Mouse (Mus musculus) intestine, postnatal 0 days (tissue): ENCODE measurements around the gene Mettl24. TPM values are rescaled to one million over a fixed set of nuclear protein-coding genes. Genes with fewer than 3 reads are reported as not detected.

ENCODE experiments used
- ATAC-seq: fragments of 200-750 bp; cut with Nextera tagmentation; 2 replicates; pipeline ENCODE4 v1.8.0; 2017; ENCODE audit warnings: mild to moderate bottlenecking, moderate TSS enrichment, moderate library complexity
- H3K27ac ChIP-seq: fragments of 300-500 bp; sonication (generic); 2 replicates; pipeline ENCODE4 v1.5.1; 2014; ENCODE audit warnings: mild to moderate bottlenecking, low read depth, low read length, moderate library complexity
- H3K27me3 ChIP-seq: fragments of 300-500 bp; sonication (generic); replicated peaks from 2 replicates; pipeline ENCODE4 v1.6.1; 2014; ENCODE audit warnings: low read length, mixed read lengths; ENCODE audit not compliant: control insufficient read depth, insufficient read depth
- H3K36me3 ChIP-seq: fragments of 300-500 bp; sonication (generic); 2 replicates; pipeline ENCODE4 v1.6.1; 2014; ENCODE audit warnings: mild to moderate bottlenecking, moderate library complexity; ENCODE audit not compliant: control insufficient read depth, insufficient read depth
- H3K4me1 ChIP-seq: fragments of 300-500 bp; sonication (generic); replicated peaks from 2 replicates; pipeline ENCODE4 v1.6.1; 2014; ENCODE audit warnings: antibody characterized with exemption, low read length, mixed read lengths; ENCODE audit not compliant: control insufficient read depth, insufficient read depth
- H3K4me2 ChIP-seq: fragments of 300-500 bp; sonication (generic); replicated peaks from 2 replicates; pipeline ENCODE4 v1.6.1; 2014; ENCODE audit warnings: low read depth, mild to moderate bottlenecking, moderate library complexity
- H3K4me3 ChIP-seq: fragments of 300-500 bp; sonication (generic); 2 replicates; pipeline ENCODE4 v1.5.1; 2014; ENCODE audit warnings: low read depth, low read length
- H3K9ac ChIP-seq: fragments of 300-500 bp; sonication (generic); 2 replicates; pipeline ENCODE4 v1.6.1; 2014; ENCODE audit warnings: mild to moderate bottlenecking, low read depth, low read length
- H3K9me3 ChIP-seq: fragments of 300-500 bp; sonication (generic); 2 replicates; pipeline ENCODE4 v1.6.1; 2016; ENCODE audit warnings: mixed run types; ENCODE audit not compliant: control insufficient read depth
- CTCF ChIP-seq: sonication (generic); IDR thresholded peaks from 2 replicates; pipeline ENCODE4 v1.5.1; 2016; ENCODE audit warnings: low read depth, mild to moderate bottlenecking, control low read depth, antibody characterized with exemption, moderate library complexity
- WGBS: fragments of 180-500 bp; shearing (Covaris S2); extraction: QIAGEN DNeasy Blood & Tissue Kit; methylation state at CpG from one replicate; pipeline ENCODE4 v1.1.7; 2014; 5-methylcytosine and 5-hydroxymethylcytosine counted together
- polyA plus RNA-seq: library from polyadenylated mRNA; unstranded; fragments of >200 nt; fragmentation: Nextera tagmentation; extraction: Ambion mirVana; gene quantifications from 2 replicates; pipeline ENCODE4 v1.2.1, GENCODE M21; 2015

The Mettl24 gene
- polyA plus RNA-seq, 1 experiment from 2014 or later, result 1.7 TPM

DNA sequence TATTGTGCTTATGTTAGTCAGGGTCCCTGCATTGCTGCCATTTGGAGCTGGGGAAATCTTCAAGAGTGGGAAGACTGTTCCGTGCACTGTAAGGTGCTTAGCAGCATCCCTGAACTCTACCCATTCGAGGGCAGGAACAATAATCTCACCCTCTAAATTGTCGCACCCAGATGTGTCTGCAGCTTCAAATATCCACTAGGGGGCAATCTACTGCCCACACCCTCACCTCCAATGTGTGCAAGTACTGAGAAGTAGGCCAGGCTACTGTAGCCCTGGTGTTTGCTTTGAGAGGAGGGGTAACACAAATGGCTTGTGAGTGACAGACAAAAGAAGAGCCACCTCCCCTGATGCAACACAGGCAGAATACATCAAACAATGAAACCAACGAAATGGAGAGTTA lies 130.5 kb downstream of the Mettl24 start:
- Histone ChIP-seq H3K27ac (no peak overlapping the region), H3K27me3 (no peaks in the 10 kb centered on the region), H3K4me2 (no peak overlapping the region), H3K9ac (no peak overlapping the region), H3K9me3 (no peaks in the 10 kb centered on the region), H3K36me3 (no peaks in the 10 kb centered on the region), H3K4me1 (no peaks in the 10 kb centered on the region), H3K4me3 (no peak overlapping the region)
- WGBS, result 66% methylated on average over 4 of the region's 4 CpGs
- ATAC-seq, result no peak
- TF ChIP-seq CTCF, result peak; percentile 65

DNA sequence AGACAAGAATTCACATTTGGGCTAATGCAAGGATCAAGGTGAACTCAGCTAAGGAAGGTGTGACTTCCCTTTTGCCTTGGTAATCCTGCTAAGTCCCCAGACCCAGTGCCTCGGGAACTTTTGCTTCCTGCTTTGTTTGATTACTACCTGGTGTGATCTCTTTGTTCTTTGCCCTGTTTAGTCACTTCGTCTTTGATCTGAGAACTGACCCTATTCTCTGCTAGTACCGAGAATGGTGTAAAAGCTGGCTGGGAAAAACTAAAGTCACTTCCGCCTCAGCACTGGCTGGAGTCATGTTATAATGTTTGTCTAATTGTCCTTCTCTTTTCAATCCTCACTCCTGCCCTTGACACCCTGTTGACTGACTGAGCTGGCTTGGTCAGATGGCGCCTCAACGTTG lies 133.4 kb downstream of the Mettl24 start:
- Histone ChIP-seq H3K27me3 (no peaks in the 10 kb centered on the region), H3K36me3 (no peaks in the 10 kb centered on the region), H3K27ac (no peak overlapping the region), H3K9ac (no peak overlapping the region), H3K9me3 (no peaks in the 10 kb centered on the region), H3K4me3 (no peak overlapping the region), H3K4me2 (no peak overlapping the region), H3K4me1 (no peaks in the 10 kb centered on the region)
- 56% methylated on average over 6 of the region's 6 CpGs for WGBS
- ATAC-seq, result no peak
- no peak for TF ChIP-seq CTCF

DNA sequence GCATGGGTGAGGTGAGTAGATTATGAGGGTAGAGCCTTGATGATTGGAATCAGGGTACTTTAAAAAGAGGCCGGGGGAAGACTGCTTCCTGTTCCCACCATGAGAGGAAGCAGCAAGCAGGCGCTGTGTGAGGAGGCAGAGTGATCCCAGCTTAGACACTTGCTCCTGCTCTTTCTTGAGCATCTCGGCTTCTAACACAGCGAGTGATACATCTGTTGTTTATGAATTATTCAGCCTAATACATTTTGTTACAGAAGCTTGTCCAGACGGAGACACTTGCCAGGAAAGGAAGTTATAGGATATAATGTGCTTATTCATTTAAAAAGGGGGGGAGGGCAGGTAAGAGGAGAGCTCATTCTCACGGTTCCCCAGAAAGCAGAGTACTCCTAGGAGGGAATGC lies 142.9 kb downstream of the Mettl24 start:
- no peak for ATAC-seq
- Histone ChIP-seq H3K9me3 (no peaks in the 10 kb centered on the region), H3K27me3 (no peaks in the 10 kb centered on the region), H3K36me3 (peaks cover 9% of the 10 kb centered on the region; the same call in 1 of the 2 replicates), H3K4me3 (no peak overlapping the region), H3K27ac (no peak overlapping the region), H3K4me2 (no peak overlapping the region), H3K9ac (no peak overlapping the region), H3K4me1 (no peaks in the 10 kb centered on the region)
- WGBS, result 59% methylated on average over 6 of the region's 6 CpGs
- no peak for TF ChIP-seq CTCF

DNA sequence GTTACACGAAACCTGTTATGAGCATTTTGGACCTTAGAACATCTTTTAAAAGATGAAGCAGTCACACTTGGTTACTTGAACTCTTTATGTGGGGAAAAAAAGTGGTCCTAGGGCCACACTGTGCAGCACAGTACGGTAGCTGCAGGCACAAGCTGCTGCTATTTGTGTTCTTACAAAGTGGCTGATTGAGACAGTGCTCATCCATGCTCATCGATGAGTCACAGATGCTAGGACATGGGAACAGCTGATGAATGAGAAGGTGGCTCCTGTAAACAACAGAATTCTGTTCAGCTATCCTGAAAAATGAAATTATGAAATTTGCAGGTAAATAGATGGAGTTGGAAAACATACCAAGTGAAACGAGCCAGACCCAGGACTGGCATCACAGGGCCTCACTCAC lies 144.6 kb downstream of the Mettl24 start:
- Histone ChIP-seq H3K27ac (no peak overlapping the region), H3K27me3 (no peaks in the 10 kb centered on the region), H3K4me3 (no peak overlapping the region), H3K4me2 (no peak overlapping the region), H3K4me1 (no peaks in the 10 kb centered on the region), H3K36me3 (peaks cover 17% of the 10 kb centered on the region), H3K9me3 (no peaks in the 10 kb centered on the region), H3K9ac (no peak overlapping the region)
- ATAC-seq, result no peak
- 88% methylated on average over 4 of the region's 4 CpGs for WGBS
- TF ChIP-seq CTCF, result no peak

GRCm38 (mm10) chr10:40830312-40830711 lies 147.2 kb downstream of the Mettl24 start:
- 89% methylated on average over 3 of the region's 3 CpGs for WGBS
- Histone ChIP-seq H3K4me2 (no peak overlapping the region), H3K36me3 (peaks cover 42% of the 10 kb centered on the region), H3K9ac (no peak overlapping the region), H3K4me1 (no peaks in the 10 kb centered on the region), H3K27ac (no peak overlapping the region), H3K27me3 (no peaks in the 10 kb centered on the region), H3K4me3 (no peak overlapping the region), H3K9me3 (no peaks in the 10 kb centered on the region)
- no peak for ATAC-seq
- TF ChIP-seq CTCF, result no peak

- Histone ChIP-seq H3K9me3 (no peaks in the 10 kb centered on the region), H3K27me3 (no peaks in the 10 kb centered on the region), H3K36me3 (peaks cover 49% of the 10 kb centered on the region), H3K9ac (no peak overlapping the region), H3K27ac (no peak overlapping the region), H3K4me1 (no peaks in the 10 kb centered on the region), H3K4me3 (no peak overlapping the region), H3K4me2 (no peak overlapping the region)
- TF ChIP-seq CTCF, result no peak
- no peak for ATAC-seq
- 93% methylated on average over 7 of the region's 7 CpGs for WGBS
Measured at GRCm38 (mm10) chr10:40831267-40831666, 148.2 kb downstream of the Mettl24 start.

GRCm38 (mm10) chr10:40840086-40840485 lies 157.0 kb downstream of the Mettl24 start:
- Histone ChIP-seq H3K27ac (no peak overlapping the region), H3K9ac (no peak overlapping the region), H3K9me3 (no peaks in the 10 kb centered on the region), H3K4me2 (no peak overlapping the region), H3K27me3 (no peaks in the 10 kb centered on the region), H3K36me3 (peaks cover 47% of the 10 kb centered on the region), H3K4me3 (no peak overlapping the region), H3K4me1 (no peaks in the 10 kb centered on the region)
- no peak for ATAC-seq
- no peak for TF ChIP-seq CTCF
- 87% methylated on average over 5 of the region's 5 CpGs for WGBS
